Mouse (Mus musculus): ENCODE data around the gene Gm8068. TPM values are rescaled to one million over a fixed set of nuclear protein-coding genes. Genes with fewer than 3 reads are reported as not detected.
"Not testable (repeated sequence)": the region's sequence is repeated elsewhere in the genome, so short reads cannot be mapped to it uniquely, and the experiment has no call there.

Gene Gm8068
- not detected in 2 replicates for polyA plus RNA-seq (2012; rRNA removed)

- H3K4me3 ChIP-seq (ENCODE audit: extremely low read depth, insufficient read depth, insufficient read length); DNase-seq (ENCODE audit: low read depth in 1 of 2, low spot score in 2 of 2); H3K27me3 ChIP-seq (ENCODE audit: control insufficient read depth, insufficient read depth, low read length); H3K4me1 ChIP-seq (ENCODE audit: control insufficient read depth, insufficient read depth, insufficient read length); H3K27ac ChIP-seq (ENCODE audit: insufficient read depth, low read length); H3K36me3 ChIP-seq (ENCODE audit: control insufficient read depth, insufficient read depth, low read length): not testable (repeated sequence)
- no CpG with 5 or more reads among the region's 3 CpGs for WGBS
These were observed at the start of gene Gm8068 for GRCm38 (mm10) chr14:41701785-41702184. Gene Gm8068 (minus strand): TSS chr14:41701885.

GRCm38 (mm10) chr14:41750514-41750913 is 48.8 kb upstream of the Gm8068 start, which contains the start of gene Gm7929:
Gene Gm7929 (minus strand): TSS chr14:41750614.
- H3K27ac ChIP-seq (ENCODE audit: insufficient read depth, low read length); H3K4me1 ChIP-seq (ENCODE audit: control insufficient read depth, insufficient read depth, insufficient read length); DNase-seq (ENCODE audit: low read depth in 1 of 2, low spot score in 2 of 2); H3K36me3 ChIP-seq (ENCODE audit: control insufficient read depth, insufficient read depth, low read length); H3K27me3 ChIP-seq (ENCODE audit: control insufficient read depth, insufficient read depth, low read length); H3K4me3 ChIP-seq (ENCODE audit: extremely low read depth, insufficient read depth, insufficient read length): not testable (repeated sequence)
- WGBS: 83% methylated on average over 1 of the region's 1 CpGs

GRCm38 (mm10) chr14:41723437-41723836 is 21.8 kb upstream of the Gm8068 start:
- not testable (repeated sequence) for DNase-seq (ENCODE audit: low read depth in 1 of 2, low spot score in 2 of 2); H3K27me3 ChIP-seq (ENCODE audit: control insufficient read depth, insufficient read depth, low read length); H3K4me1 ChIP-seq (ENCODE audit: control insufficient read depth, insufficient read depth, insufficient read length); H3K4me3 ChIP-seq (ENCODE audit: extremely low read depth, insufficient read depth, insufficient read length); H3K27ac ChIP-seq (ENCODE audit: insufficient read depth, low read length); H3K36me3 ChIP-seq (ENCODE audit: control insufficient read depth, insufficient read depth, low read length)
- WGBS: 73% methylated on average over 17 of the region's 17 CpGs

GRCm38 (mm10) chr14:41717180-41717579 is 15.5 kb upstream of the Gm8068 start:
- not testable (repeated sequence) for H3K27me3 ChIP-seq (ENCODE audit: control insufficient read depth, insufficient read depth, low read length); H3K4me3 ChIP-seq (ENCODE audit: extremely low read depth, insufficient read depth, insufficient read length); H3K36me3 ChIP-seq (ENCODE audit: control insufficient read depth, insufficient read depth, low read length); H3K4me1 ChIP-seq (ENCODE audit: control insufficient read depth, insufficient read depth, insufficient read length); H3K27ac ChIP-seq (ENCODE audit: insufficient read depth, low read length); DNase-seq (ENCODE audit: low read depth in 1 of 2, low spot score in 2 of 2)
- WGBS: 88% methylated on average over 1 of the region's 1 CpGs

GRCm38 (mm10) chr14:41648176-41648575 is 53.5 kb downstream of the Gm8068 start:
- H3K27me3 ChIP-seq (ENCODE audit: control insufficient read depth, insufficient read depth, low read length); H3K4me1 ChIP-seq (ENCODE audit: control insufficient read depth, insufficient read depth, insufficient read length); H3K4me3 ChIP-seq (ENCODE audit: extremely low read depth, insufficient read depth, insufficient read length); DNase-seq (ENCODE audit: low read depth in 1 of 2, low spot score in 2 of 2); H3K27ac ChIP-seq (ENCODE audit: insufficient read depth, low read length); H3K36me3 ChIP-seq (ENCODE audit: control insufficient read depth, insufficient read depth, low read length): not testable (repeated sequence)
- WGBS: 78% methylated on average over 2 of the region's 2 CpGs

Other genes starting within 250 kb of the Gm8068 start
- not detected in 2 replicates for gene Gm7954, start 248.4 kb downstream of the Gm8068 start, polyA plus RNA-seq (2012; rRNA removed)
- gene Gm3486, start 212.4 kb downstream of the Gm8068 start, polyA plus RNA-seq (2012; rRNA removed): not detected in 2 replicates
- gene Gm7970, start 146.3 kb downstream of the Gm8068 start, polyA plus RNA-seq (2012; rRNA removed): not detected in 2 replicates
- gene 1700049E17Rik2, start 128.7 kb downstream of the Gm8068 start, polyA plus RNA-seq (2012; rRNA removed): not detected in 2 replicates
- gene Gm3072, start 77.3 kb downstream of the Gm8068 start, polyA plus RNA-seq (2012; rRNA removed): not detected in 2 replicates
- gene Gm3676, start 55.4 kb downstream of the Gm8068 start, polyA plus RNA-seq (2012; rRNA removed): not detected in 2 replicates
- not detected in 2 replicates for gene Gm7929, start 48.7 kb upstream of the Gm8068 start, polyA plus RNA-seq (2012; rRNA removed)
- gene Gm47189, start 70.6 kb upstream of the Gm8068 start, polyA plus RNA-seq (2012; rRNA removed): not detected in 2 replicates
- gene Gm7980, start 205.4 kb upstream of the Gm8068 start, polyA plus RNA-seq (2012; rRNA removed): not detected in 2 replicates
- gene 1700049E17Rik1, start 223.1 kb upstream of the Gm8068 start, polyA plus RNA-seq (2012; rRNA removed): not detected in 2 replicates
- gene 1700024B05Rik, start 242.1 kb upstream of the Gm8068 start, polyA plus RNA-seq (2012; rRNA removed): not detected in 2 replicates

Measured in spleen, adult 2 months (tissue).